Mouse (Mus musculus): ENCODE results near the gene Lama1. TPM values are rescaled to one million over a fixed set of nuclear protein-coding genes. Genes with fewer than 3 reads are reported as not detected.

Lama1 gene
- polyA plus RNA-seq (2016; fragmentation: Nextera tagmentation; extraction: Ambion mirVana): 21.8 and 24.8 TPM in 2 replicates

DNA sequence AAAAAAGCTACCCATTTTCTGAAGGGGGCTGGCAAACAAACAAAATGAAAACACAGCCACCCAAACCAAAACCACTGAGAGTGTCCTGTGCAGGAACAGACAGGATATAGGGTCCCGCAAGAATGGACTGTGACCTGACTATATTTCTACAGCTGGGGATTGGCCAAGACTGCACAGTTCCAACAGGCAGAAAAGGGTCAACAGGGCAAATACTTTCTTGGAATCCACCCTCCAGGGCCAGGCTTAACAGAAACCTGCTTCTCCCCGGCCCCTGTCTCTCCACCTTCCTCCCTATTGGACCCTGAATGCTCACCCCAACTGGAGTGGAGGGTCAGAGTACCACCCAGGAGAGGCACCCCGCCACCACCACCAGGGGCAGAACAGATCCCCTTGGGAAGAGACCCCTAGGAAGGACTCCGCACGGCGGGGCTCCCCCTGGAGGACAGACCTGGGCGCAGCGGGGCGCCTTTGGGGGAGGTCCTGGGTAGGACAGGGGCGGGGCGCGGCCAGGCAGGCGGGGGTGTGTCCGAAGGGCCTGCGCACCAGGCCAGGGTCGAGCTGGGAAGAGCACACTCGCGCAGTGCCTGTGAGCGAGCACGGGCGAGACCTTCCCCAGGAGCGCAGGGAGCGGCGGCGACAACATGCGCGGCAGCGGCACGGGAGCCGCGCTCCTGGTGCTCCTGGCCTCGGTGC is at the start of gene Lama1:
Gene Lama1, plus strand, starts transcription at position 566 of the 693 bp plus-strand sequence.
- H3K9me3 ChIP-seq: no peaks in the 10 kb centered on the region
- H3K27ac ChIP-seq: peak within 1 kb of the TSS; percentile 50; the same call in 1 of the 2 replicates
- ATAC-seq (ENCODE audit: low FRiP score, low read depth): peak; percentile 83
- peaks cover 47% of the 10 kb centered on the region for H3K4me1 ChIP-seq
- peak within 1 kb of the TSS; percentile 87 for H3K4me3 ChIP-seq
- no peaks in the 10 kb centered on the region for H3K36me3 ChIP-seq
- peak within 1 kb of the TSS; percentile 90 for H3K4me2 ChIP-seq (replicated peaks)
- H3K9ac ChIP-seq: peak within 1 kb of the TSS; percentile 89
- 1% methylated on average over 32 of the region's 32 CpGs for WGBS
- no peaks in the 10 kb centered on the region for H3K27me3 ChIP-seq (replicated peaks)

DNA sequence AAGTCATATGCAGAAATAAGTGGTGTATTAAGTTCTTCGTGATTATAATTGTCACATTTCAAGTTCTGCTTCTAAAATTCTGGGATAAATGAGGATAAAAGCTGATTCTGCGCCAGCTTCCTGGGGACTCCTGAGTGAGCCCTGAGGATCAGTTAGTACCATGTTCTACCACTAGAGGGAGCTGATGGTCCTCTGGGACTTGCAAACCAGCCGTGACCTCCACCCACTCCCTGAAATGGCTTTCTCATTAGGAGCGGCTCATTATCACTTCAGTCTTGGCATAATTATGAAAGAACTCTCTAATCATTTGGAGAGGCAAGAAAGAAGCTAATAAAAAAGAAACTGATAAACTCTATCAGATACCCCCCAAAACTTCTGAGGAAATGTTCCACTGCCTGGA is 45.6 kb upstream of the Lama1 start:
- H3K27ac ChIP-seq: no peak overlapping the region
- ATAC-seq (ENCODE audit: low FRiP score, low read depth): peak; percentile 68; the same call in 1 of the 2 replicates
- WGBS: 15% methylated on average over 4 of the region's 4 CpGs
- no peaks in the 10 kb centered on the region for H3K36me3 ChIP-seq
- no peaks in the 10 kb centered on the region for H3K9me3 ChIP-seq
- no peaks in the 10 kb centered on the region; the same call in 1 of the 2 replicates for H3K27me3 ChIP-seq (replicated peaks)
- no peaks in the 10 kb centered on the region for H3K4me1 ChIP-seq
- no peak overlapping the region for H3K4me3 ChIP-seq
- no peak overlapping the region for H3K4me2 ChIP-seq (replicated peaks)
- no peak overlapping the region for H3K9ac ChIP-seq

DNA sequence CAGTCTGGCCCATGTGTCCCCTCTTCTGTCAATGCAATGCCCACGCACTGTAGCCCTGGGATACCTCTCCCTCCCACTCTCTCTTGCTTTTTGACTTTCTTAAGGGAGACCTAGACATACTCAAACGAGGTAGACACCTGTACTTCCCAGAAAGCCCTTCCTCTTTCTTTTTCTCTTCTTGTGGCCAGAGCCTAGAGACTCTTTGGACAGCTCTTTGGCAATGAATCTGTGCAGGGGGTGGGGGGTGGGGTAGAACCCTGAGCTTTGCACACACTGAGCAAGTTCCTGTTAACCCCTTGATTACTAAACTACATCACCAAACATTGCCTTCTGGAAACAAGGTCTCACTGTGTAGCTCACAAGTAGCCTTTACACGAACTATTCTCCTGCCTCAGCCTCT is 32.8 kb upstream of the Lama1 start:
- no peaks in the 10 kb centered on the region for H3K36me3 ChIP-seq
- no peak for ATAC-seq (ENCODE audit: low FRiP score, low read depth)
- H3K4me1 ChIP-seq: no peaks in the 10 kb centered on the region
- no peak overlapping the region for H3K4me2 ChIP-seq (replicated peaks)
- H3K9me3 ChIP-seq: no peaks in the 10 kb centered on the region
- 73% methylated on average over 3 of the region's 3 CpGs for WGBS
- no peaks in the 10 kb centered on the region for H3K27me3 ChIP-seq (replicated peaks)
- no peak overlapping the region for H3K27ac ChIP-seq
- no peak overlapping the region for H3K4me3 ChIP-seq
- H3K9ac ChIP-seq: no peak overlapping the region

DNA sequence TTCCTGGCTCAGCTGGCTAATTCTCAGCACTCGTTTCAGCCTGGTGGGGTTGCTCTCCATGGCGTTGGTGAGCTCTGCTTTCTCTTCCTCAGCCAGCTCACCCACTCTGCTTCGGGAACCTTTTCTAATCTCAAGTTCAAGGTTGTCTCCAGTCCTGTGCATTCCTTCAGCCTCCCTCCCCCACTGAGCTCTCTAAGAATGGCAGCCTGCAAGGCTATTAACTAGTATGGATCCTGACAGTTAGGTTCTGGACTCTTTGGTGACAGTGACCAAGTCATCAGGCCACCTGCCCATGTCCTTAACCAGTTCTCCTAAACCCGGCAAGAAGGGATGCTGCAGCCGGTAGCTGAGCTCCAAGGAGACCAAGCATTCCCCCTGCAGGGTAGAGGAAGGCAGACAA is 30.1 kb upstream of the Lama1 start:
- no peak overlapping the region for H3K27ac ChIP-seq
- H3K36me3 ChIP-seq: no peaks in the 10 kb centered on the region
- H3K27me3 ChIP-seq (replicated peaks): no peaks in the 10 kb centered on the region
- no peak overlapping the region for H3K4me2 ChIP-seq (replicated peaks)
- H3K9ac ChIP-seq: no peak overlapping the region
- ATAC-seq (ENCODE audit: low FRiP score, low read depth): no peak
- WGBS: 73% methylated on average over 5 of the region's 5 CpGs
- no peaks in the 10 kb centered on the region for H3K4me1 ChIP-seq
- H3K4me3 ChIP-seq: no peak overlapping the region
- H3K9me3 ChIP-seq: no peaks in the 10 kb centered on the region

DNA sequence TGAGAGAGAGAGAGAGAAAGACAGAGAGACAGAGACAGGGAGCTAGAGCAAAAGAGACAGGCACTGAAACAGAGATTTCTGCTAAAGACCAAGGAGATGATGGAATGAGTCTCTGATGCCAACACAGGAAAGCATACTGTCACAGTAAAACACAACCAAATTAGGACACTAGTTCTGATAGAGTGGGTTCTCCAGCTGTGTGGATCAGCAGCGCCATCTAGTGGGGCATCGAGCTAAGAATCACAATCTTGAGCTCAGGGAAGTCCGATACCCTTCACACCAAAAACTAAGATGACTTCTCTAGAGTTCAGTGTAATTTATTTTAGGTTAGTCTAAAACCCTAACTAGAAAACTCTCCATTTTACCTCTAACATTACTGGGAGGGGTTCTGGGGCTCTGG is 29.1 kb upstream of the Lama1 start:
- H3K27ac ChIP-seq: no peak overlapping the region
- H3K9me3 ChIP-seq: no peaks in the 10 kb centered on the region
- H3K36me3 ChIP-seq: no peaks in the 10 kb centered on the region
- no peak overlapping the region for H3K4me3 ChIP-seq
- ATAC-seq (ENCODE audit: low FRiP score, low read depth): 0 out of 2 replicates have a peak, but pooled peaks have one; percentile 44
- no peak overlapping the region for H3K9ac ChIP-seq
- H3K27me3 ChIP-seq (replicated peaks): no peaks in the 10 kb centered on the region
- 18% methylated on average over 3 of the region's 3 CpGs for WGBS
- no peak overlapping the region for H3K4me2 ChIP-seq (replicated peaks)
- H3K4me1 ChIP-seq: no peaks in the 10 kb centered on the region

DNA sequence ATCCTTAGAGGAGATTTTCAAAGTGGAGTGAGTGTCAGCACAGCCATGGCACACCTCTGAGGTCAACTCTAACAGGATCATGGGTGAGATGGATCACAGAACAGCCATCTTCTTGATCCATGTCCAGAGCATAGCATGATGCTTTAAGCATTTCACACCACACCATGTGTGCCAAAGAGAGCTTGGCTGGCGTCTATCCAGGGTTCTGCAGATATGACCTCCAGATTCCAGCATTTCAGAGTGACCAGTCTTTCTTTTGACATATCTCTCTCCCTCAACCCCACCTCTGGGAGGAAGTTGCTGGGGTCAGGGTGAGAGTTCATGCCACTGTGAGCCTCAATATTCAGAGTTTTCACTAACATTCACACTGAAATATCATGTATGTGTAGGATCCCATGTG is 18.5 kb upstream of the Lama1 start:
- 0 out of 2 replicates have a peak, but pooled peaks cover 2% of the 10 kb centered on the region for H3K9me3 ChIP-seq
- H3K4me3 ChIP-seq: no peak overlapping the region
- ATAC-seq (ENCODE audit: low FRiP score, low read depth): no peak
- no peaks in the 10 kb centered on the region for H3K36me3 ChIP-seq
- no peak overlapping the region for H3K27ac ChIP-seq
- no peaks in the 10 kb centered on the region for H3K4me1 ChIP-seq
- H3K9ac ChIP-seq: no peak overlapping the region
- no peak overlapping the region for H3K4me2 ChIP-seq (replicated peaks)
- no peaks in the 10 kb centered on the region for H3K27me3 ChIP-seq (replicated peaks)
- 92% methylated on average over 1 of the region's 1 CpGs for WGBS

DNA sequence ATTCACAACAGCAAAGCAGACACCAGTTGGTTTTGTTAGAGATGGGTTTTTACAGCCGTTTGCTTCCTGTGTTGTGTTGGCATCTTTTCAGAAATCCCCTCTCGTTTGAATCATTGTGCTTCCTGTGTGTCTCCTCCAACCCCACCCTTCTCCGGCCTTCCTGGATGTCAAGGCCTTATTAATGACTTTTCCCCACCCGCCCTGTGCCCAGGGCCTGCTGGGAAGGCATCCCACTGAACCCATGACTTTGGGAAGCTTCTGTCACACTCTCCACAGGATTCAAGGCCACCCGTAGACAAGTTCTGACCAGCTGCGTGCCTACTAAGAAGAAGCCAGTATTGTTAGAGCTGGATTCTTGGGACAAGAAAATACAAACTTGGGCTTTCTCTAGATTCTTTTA is 16.0 kb upstream of the Lama1 start:
- no peaks in the 10 kb centered on the region for H3K4me1 ChIP-seq
- ATAC-seq (ENCODE audit: low FRiP score, low read depth): no peak
- H3K27me3 ChIP-seq (replicated peaks): no peaks in the 10 kb centered on the region
- no peak overlapping the region for H3K4me3 ChIP-seq
- no peak overlapping the region for H3K27ac ChIP-seq
- no peaks in the 10 kb centered on the region for H3K36me3 ChIP-seq
- H3K4me2 ChIP-seq (replicated peaks): no peak overlapping the region
- WGBS: 62% methylated on average over 6 of the region's 6 CpGs
- H3K9me3 ChIP-seq: 0 out of 2 replicates have a peak, but pooled peaks cover 2% of the 10 kb centered on the region
- no peak overlapping the region for H3K9ac ChIP-seq

DNA sequence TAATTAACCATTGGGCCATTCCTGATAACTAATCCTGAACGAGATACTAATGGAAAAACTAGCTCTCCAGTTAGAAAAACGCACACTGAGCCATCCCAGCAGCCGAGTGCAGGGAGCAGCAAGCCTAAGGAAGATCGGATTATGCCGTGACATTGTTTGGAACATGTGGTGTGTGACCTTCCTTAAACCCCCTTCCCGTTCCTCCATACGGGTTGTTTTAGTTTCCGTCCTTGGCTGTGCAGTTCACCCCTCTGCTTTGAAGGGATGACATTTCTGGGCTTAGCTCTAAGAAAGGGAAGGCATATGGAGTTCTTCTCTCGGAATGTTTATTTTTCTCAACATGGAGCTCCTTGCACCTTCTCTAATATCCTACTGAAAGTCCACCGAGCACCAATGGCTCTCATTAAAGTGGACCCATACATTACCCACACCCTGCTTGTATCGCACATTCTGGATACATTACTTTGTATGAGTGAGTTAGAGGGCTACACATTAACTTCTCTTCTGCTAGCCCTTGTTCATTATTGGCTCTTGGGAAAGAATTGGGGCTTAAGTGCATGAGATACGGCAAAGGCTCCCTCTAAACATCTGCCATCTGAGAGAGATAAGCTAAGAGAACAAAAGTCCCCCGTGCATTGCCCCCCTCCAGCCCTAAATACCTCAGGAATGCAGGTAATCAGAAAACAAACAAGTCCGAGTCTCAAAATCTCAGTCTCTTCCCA is 11.9 kb upstream of the Lama1 start:
- no peaks in the 10 kb centered on the region for H3K9me3 ChIP-seq
- H3K27me3 ChIP-seq (replicated peaks): no peaks in the 10 kb centered on the region
- 0 out of 2 replicates have a peak, but pooled peaks cover 8% of the 10 kb centered on the region for H3K4me1 ChIP-seq
- H3K27ac ChIP-seq: no peak overlapping the region
- no peak overlapping the region for H3K9ac ChIP-seq
- no peak for ATAC-seq (ENCODE audit: low FRiP score, low read depth)
- no peak overlapping the region for H3K4me3 ChIP-seq
- no peaks in the 10 kb centered on the region for H3K36me3 ChIP-seq
- WGBS: 73% methylated on average over 14 of the region's 14 CpGs
- no peak overlapping the region for H3K4me2 ChIP-seq (replicated peaks)

DNA sequence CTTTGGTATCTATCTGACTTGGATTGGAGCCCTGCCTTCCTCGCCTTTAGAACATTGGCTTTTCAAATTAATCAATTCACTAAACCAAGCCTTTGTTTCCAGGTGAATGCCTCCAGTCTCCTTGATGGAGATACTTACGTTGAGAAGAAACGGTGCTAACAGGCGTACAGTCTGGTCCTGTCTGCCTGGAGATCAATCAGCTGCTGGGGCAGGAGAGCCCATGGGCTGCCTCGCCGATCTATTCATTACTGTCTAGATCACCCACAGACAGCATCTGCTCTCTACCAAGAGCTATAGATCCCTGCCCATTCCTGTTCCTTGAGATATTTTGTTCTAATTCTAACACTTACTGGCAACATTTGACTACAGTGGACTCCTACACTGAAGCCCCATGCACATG is 9.6 kb upstream of the Lama1 start:
- 22% methylated on average over 6 of the region's 6 CpGs for WGBS
- ATAC-seq (ENCODE audit: low FRiP score, low read depth): peak; percentile 86

DNA sequence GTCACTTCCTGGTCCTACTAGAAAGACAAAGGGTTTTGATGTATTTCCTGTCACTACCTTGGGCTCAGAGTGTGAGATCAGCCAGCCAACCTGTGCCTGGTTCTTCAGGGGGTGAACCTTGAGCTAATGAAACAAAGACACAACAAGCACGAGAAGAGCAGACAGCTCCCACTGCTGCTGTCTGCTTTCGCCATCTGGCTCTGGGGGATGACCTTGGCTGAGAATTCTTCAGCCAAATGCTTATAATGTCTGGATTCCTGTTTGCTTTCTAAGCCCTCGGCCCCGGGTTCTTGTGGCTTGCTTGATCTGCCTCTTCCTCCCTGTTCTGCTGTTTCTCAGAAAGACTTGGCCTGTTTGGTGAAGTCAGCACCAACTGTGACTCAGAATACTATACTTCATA is 6.4 kb upstream of the Lama1 start:
- Histone ChIP-seq H3K4me2 (replicated peaks) (no peak overlapping the region), H3K36me3 (no peaks in the 10 kb centered on the region), H3K9me3 (no peaks in the 10 kb centered on the region), H3K9ac (no peak overlapping the region), H3K4me3 (no peak overlapping the region), H3K4me1 (0 out of 2 replicates have a peak, but pooled peaks cover 12% of the 10 kb centered on the region), H3K27me3 (replicated peaks) (no peaks in the 10 kb centered on the region), H3K27ac (no peak overlapping the region)
- no peak for ATAC-seq (ENCODE audit: low FRiP score, low read depth)
- WGBS: 72% methylated on average over 4 of the region's 4 CpGs

More for the DNA sequence above, 9.6 kb upstream of the Lama1 start:
- H3K4me1 ChIP-seq: 0 out of 2 replicates have a peak, but pooled peaks cover 8% of the 10 kb centered on the region
- H3K9ac ChIP-seq: no peak overlapping the region
- H3K27me3 ChIP-seq (replicated peaks): no peaks in the 10 kb centered on the region
- no peaks in the 10 kb centered on the region for H3K36me3 ChIP-seq
- H3K27ac ChIP-seq: no peak overlapping the region
- no peak overlapping the region for H3K4me2 ChIP-seq (replicated peaks)
- H3K4me3 ChIP-seq: no peak overlapping the region
- H3K9me3 ChIP-seq: no peaks in the 10 kb centered on the region

DNA sequence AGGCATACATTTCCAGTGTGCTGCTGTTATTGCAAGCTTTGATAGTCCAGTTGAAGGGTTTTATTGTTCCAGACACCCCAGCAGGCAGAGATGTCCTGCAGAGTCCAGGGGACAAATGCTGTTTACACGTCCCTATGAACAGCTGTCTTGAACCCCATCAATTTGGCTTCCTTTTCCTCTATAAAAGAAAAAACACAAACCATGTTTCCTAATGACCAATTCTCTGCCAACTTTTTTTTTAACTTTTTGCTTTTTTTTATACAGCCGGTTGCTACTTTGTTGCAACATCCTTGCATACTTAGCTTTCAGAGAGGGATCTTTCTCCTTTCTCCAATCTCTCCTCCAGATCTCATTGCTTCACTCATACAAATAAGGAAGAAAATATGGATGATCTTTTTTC is 4.4 kb upstream of the Lama1 start:
- ATAC-seq (ENCODE audit: low FRiP score, low read depth): no peak

DNA sequence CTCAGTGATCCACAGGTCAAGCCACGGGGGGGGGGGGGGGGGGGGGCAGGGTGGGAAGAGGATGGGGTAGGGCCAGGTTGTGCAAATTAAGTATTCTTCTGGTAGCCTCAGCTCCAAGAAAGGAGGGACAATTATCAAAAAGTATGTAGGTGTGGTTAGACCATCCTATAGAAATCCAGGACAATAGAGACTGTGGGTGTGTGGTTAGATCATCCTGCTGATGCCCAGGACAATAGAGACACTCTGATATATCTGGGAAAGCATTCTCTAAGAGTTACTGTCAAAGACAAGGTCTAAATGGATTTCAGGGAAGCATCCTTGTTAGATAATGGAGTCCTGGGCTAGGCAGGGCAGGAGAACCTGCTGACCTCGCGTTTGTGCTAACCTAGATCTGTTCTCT is 3.2 kb upstream of the Lama1 start:
- Histone ChIP-seq H3K27ac (no peak overlapping the region), H3K4me1 (peaks cover 24% of the 10 kb centered on the region), H3K27me3 (replicated peaks) (no peaks in the 10 kb centered on the region), H3K9me3 (no peaks in the 10 kb centered on the region), H3K4me2 (replicated peaks) (no peak overlapping the region), H3K9ac (no peak overlapping the region), H3K4me3 (no peak overlapping the region), H3K36me3 (no peaks in the 10 kb centered on the region)
- ATAC-seq (ENCODE audit: low FRiP score, low read depth): no peak
- 80% methylated on average over 3 of the region's 3 CpGs for WGBS

More for the DNA sequence above, 4.4 kb upstream of the Lama1 start:
- no peak overlapping the region for H3K4me2 ChIP-seq (replicated peaks)
- H3K4me1 ChIP-seq: peaks cover 15% of the 10 kb centered on the region
- H3K27ac ChIP-seq: no peak overlapping the region
- WGBS: 36% methylated on average over 2 of the region's 2 CpGs
- no peaks in the 10 kb centered on the region for H3K27me3 ChIP-seq (replicated peaks)
- H3K9ac ChIP-seq: no peak overlapping the region
- H3K36me3 ChIP-seq: no peaks in the 10 kb centered on the region
- no peak overlapping the region for H3K4me3 ChIP-seq
- no peaks in the 10 kb centered on the region for H3K9me3 ChIP-seq

All from neural tube, embryonic 12.5 days (tissue).